Mouse (Mus musculus): Measurements from ENCODE around the gene Irf9. TPM values are rescaled to one million over a fixed set of nuclear protein-coding genes. Genes with fewer than 3 reads are reported as not detected.
A peak's percentile ranks its signal among the peaks of the same experiment; 100 is the strongest.

Gene Irf9
- polyA plus RNA-seq, 1 experiment = 101 TPM

- no peak overlapping the region for H3K4me3 ChIP-seq (ENCODE audit: extremely low read depth, insufficient read depth, insufficient read length)
- H3K27me3 ChIP-seq (ENCODE audit: control insufficient read depth, insufficient read depth, low read length) = no peaks in the 10 kb centered on the region
- H3K4me1 ChIP-seq (ENCODE audit: control insufficient read depth, insufficient read depth, insufficient read length) = no peaks in the 10 kb centered on the region
- no peak overlapping the region for H3K27ac ChIP-seq (ENCODE audit: insufficient read depth, low read length)
- WGBS = 33% methylated on average over 5 of the region's 5 CpGs
- TF ChIP-seq POLR2A (IDR thresholded peaks at IDR 0.05; ENCODE audit: low read depth, low read length) (no peak), CTCF (IDR thresholded peaks at IDR 0.05; ENCODE audit: extremely low read depth, insufficient read depth, insufficient read length, insufficient replicate concordance) (peak; percentile 90; the same call in 1 of the 2 replicates)
- DNase-seq (ENCODE audit: low read depth in 1 of 2, low spot score in 2 of 2) = peak in 1 of 2 experiments; percentile 68
- H3K36me3 ChIP-seq (ENCODE audit: control insufficient read depth, insufficient read depth, low read length) = peaks cover 26% of the 10 kb centered on the region
Measured at GRCm38 (mm10) chr14:55629312-55629711, 25.9 kb downstream of the Irf9 start.

GRCm38 (mm10) chr14:55634874-55635522 is 31.6 kb downstream of the Irf9 start:
- 6% methylated on average over 23 of the region's 23 CpGs for WGBS
- peak overlapping the region; percentile 30; the same call in 1 of the 2 replicates for H3K27ac ChIP-seq (ENCODE audit: insufficient read depth, low read length)

GRCm38 (mm10) chr14:55635523-55636007 is 32.2 kb downstream of the Irf9 start, which contains the start of gene Ipo4:
Gene Ipo4, minus strand, starts transcription at chr14:55635957.
- TF ChIP-seq POLR2A (IDR thresholded peaks at IDR 0.05; ENCODE audit: low read depth, low read length) = no peak; the same call in 1 of the 2 replicates
- TF ChIP-seq CTCF (IDR thresholded peaks at IDR 0.05; ENCODE audit: extremely low read depth, insufficient read depth, insufficient read length, insufficient replicate concordance) = no peak
- WGBS = 1% methylated on average over 30 of the region's 33 CpGs
- Histone ChIP-seq H3K4me1 (ENCODE audit: control insufficient read depth, insufficient read depth, insufficient read length) (peaks cover 6% of the 10 kb centered on the region), H3K36me3 (ENCODE audit: control insufficient read depth, insufficient read depth, low read length) (peaks cover 13% of the 10 kb centered on the region), H3K4me3 (ENCODE audit: extremely low read depth, insufficient read depth, insufficient read length) (peak within 1 kb of the TSS; percentile 67), H3K27me3 (ENCODE audit: control insufficient read depth, insufficient read depth, low read length) (no peaks in the 10 kb centered on the region), H3K27ac (ENCODE audit: insufficient read depth, low read length) (peak within 1 kb of the TSS; percentile 30; the same call in 1 of the 2 replicates)
- DNase-seq (ENCODE audit: low read depth in 1 of 2, low spot score in 2 of 2) = peak; percentile 66 to 81

More at GRCm38 (mm10) chr14:55634874-55635522, 31.6 kb downstream of the Irf9 start:
- no peak for DNase-seq (ENCODE audit: low read depth in 1 of 2, low spot score in 2 of 2)
- Histone ChIP-seq H3K4me3 (ENCODE audit: extremely low read depth, insufficient read depth, insufficient read length) (peak overlapping the region; percentile 67), H3K4me1 (ENCODE audit: control insufficient read depth, insufficient read depth, insufficient read length) (peaks cover 6% of the 10 kb centered on the region), H3K36me3 (ENCODE audit: control insufficient read depth, insufficient read depth, low read length) (peaks cover 13% of the 10 kb centered on the region), H3K27me3 (ENCODE audit: control insufficient read depth, insufficient read depth, low read length) (no peaks in the 10 kb centered on the region)
- no peak for TF ChIP-seq CTCF (IDR thresholded peaks at IDR 0.05; ENCODE audit: extremely low read depth, insufficient read depth, insufficient read length, insufficient replicate concordance)
- TF ChIP-seq POLR2A (IDR thresholded peaks at IDR 0.05; ENCODE audit: low read depth, low read length) = no peak

- Histone ChIP-seq H3K27me3 (ENCODE audit: control insufficient read depth, insufficient read depth, low read length) (no peaks in the 10 kb centered on the region), H3K27ac (ENCODE audit: insufficient read depth, low read length) (no peak within 1 kb of the TSS), H3K36me3 (ENCODE audit: control insufficient read depth, insufficient read depth, low read length) (peaks cover 11% of the 10 kb centered on the region), H3K4me1 (ENCODE audit: control insufficient read depth, insufficient read depth, insufficient read length) (peaks cover 10% of the 10 kb centered on the region), H3K4me3 (ENCODE audit: extremely low read depth, insufficient read depth, insufficient read length) (no peak within 1 kb of the TSS)
- TF ChIP-seq CTCF (IDR thresholded peaks at IDR 0.05; ENCODE audit: extremely low read depth, insufficient read depth, insufficient read length, insufficient replicate concordance) (no peak), POLR2A (IDR thresholded peaks at IDR 0.05; ENCODE audit: low read depth, low read length) (no peak)
- 92% methylated on average over 9 of the region's 9 CpGs for WGBS
- DNase-seq (ENCODE audit: low read depth in 1 of 2, low spot score in 2 of 2) = no peak
Measured at GRCm38 (mm10) chr14:55637795-55638194, 34.4 kb downstream of the Irf9 start, which contains the start of gene Gm49378. Gene Gm49378, minus strand, starts transcription at chr14:55637895.

GRCm38 (mm10) chr14:55640816-55641215 is 37.4 kb downstream of the Irf9 start:
- Histone ChIP-seq H3K36me3 (ENCODE audit: control insufficient read depth, insufficient read depth, low read length) (peaks cover 8% of the 10 kb centered on the region), H3K27me3 (ENCODE audit: control insufficient read depth, insufficient read depth, low read length) (no peaks in the 10 kb centered on the region), H3K4me3 (ENCODE audit: extremely low read depth, insufficient read depth, insufficient read length) (no peak overlapping the region), H3K4me1 (ENCODE audit: control insufficient read depth, insufficient read depth, insufficient read length) (peaks cover 11% of the 10 kb centered on the region; the same call in 1 of the 2 replicates), H3K27ac (ENCODE audit: insufficient read depth, low read length) (no peak overlapping the region)
- no peak for DNase-seq (ENCODE audit: low read depth in 1 of 2, low spot score in 2 of 2)
- WGBS = 96% methylated on average over 14 of the region's 14 CpGs
- no peak for TF ChIP-seq CTCF (IDR thresholded peaks at IDR 0.05; ENCODE audit: extremely low read depth, insufficient read depth, insufficient read length, insufficient replicate concordance)
- no peak for TF ChIP-seq POLR2A (IDR thresholded peaks at IDR 0.05; ENCODE audit: low read depth, low read length)

GRCm38 (mm10) chr14:55641291-55641690 is 37.9 kb downstream of the Irf9 start:
- no peak for TF ChIP-seq POLR2A (IDR thresholded peaks at IDR 0.05; ENCODE audit: low read depth, low read length)
- H3K27ac ChIP-seq (ENCODE audit: insufficient read depth, low read length) = no peak overlapping the region
- peaks cover 8% of the 10 kb centered on the region for H3K36me3 ChIP-seq (ENCODE audit: control insufficient read depth, insufficient read depth, low read length)
- H3K4me1 ChIP-seq (ENCODE audit: control insufficient read depth, insufficient read depth, insufficient read length) = peaks cover 11% of the 10 kb centered on the region; the same call in 1 of the 2 replicates
- DNase-seq (ENCODE audit: low read depth in 1 of 2, low spot score in 2 of 2) = no peak
- H3K27me3 ChIP-seq (ENCODE audit: control insufficient read depth, insufficient read depth, low read length) = no peaks in the 10 kb centered on the region
- no peak overlapping the region for H3K4me3 ChIP-seq (ENCODE audit: extremely low read depth, insufficient read depth, insufficient read length)
- WGBS = 84% methylated on average over 13 of the region's 13 CpGs

- DNase-seq (ENCODE audit: low read depth in 1 of 2, low spot score in 2 of 2) = no peak
- Histone ChIP-seq H3K4me3 (ENCODE audit: extremely low read depth, insufficient read depth, insufficient read length) (peak overlapping the region; percentile 79), H3K27ac (ENCODE audit: insufficient read depth, low read length) (peak overlapping the region; percentile 97), H3K4me1 (ENCODE audit: control insufficient read depth, insufficient read depth, insufficient read length) (peaks cover 11% of the 10 kb centered on the region; the same call in 1 of the 2 replicates), H3K36me3 (ENCODE audit: control insufficient read depth, insufficient read depth, low read length) (peaks cover 8% of the 10 kb centered on the region), H3K27me3 (ENCODE audit: control insufficient read depth, insufficient read depth, low read length) (no peaks in the 10 kb centered on the region)
- WGBS = 27% methylated on average over 8 of the region's 8 CpGs
- TF ChIP-seq CTCF (IDR thresholded peaks at IDR 0.05; ENCODE audit: extremely low read depth, insufficient read depth, insufficient read length, insufficient replicate concordance) (no peak), POLR2A (IDR thresholded peaks at IDR 0.05; ENCODE audit: low read depth, low read length) (no peak)
Measured at GRCm38 (mm10) chr14:55642679-55643059, 39.3 kb downstream of the Irf9 start.

All from spleen, adult 2 months (tissue).